Mouse (Mus musculus) CH12.LX (cell line): ENCODE measurements around the gene Syde1.

Experiments used
- CHD1 ChIP-seq: IDR thresholded peaks from 2 replicates; pipeline ENCODE4 v1.6.1; 2012; ENCODE audit warnings: low read depth, low read length, improper control_type of control experiment, inconsistent platforms
- CHD2 ChIP-seq: IDR thresholded peaks from 2 replicates; pipeline ENCODE4 v1.6.1; 2011; ENCODE audit warnings: low read length, improper control_type of control experiment
- CTCF ChIP-seq, 2 experiments: IDR thresholded peaks in 1 of 2; conservative IDR thresholded peaks in 1 of 2; 2 replicates each; pipeline ENCODE4 v1.5.1; 2011 to 2012; ENCODE audit warnings: low read depth in 2 of 2, low read length in 2 of 2, improper control_type of control experiment in 1 of 2, inconsistent platforms in 1 of 2, mild to moderate bottlenecking in 1 of 2, moderate library complexity in 1 of 2
- E2F4 ChIP-seq: IDR thresholded peaks from 2 replicates; pipeline ENCODE4 v1.6.1; 2011; ENCODE audit warnings: low read depth, low read length, improper control_type of control experiment; ENCODE audit not compliant: insufficient replicate concordance
- EP300 ChIP-seq: IDR thresholded peaks from 2 replicates; pipeline ENCODE4 v1.6.1; 2011; ENCODE audit warnings: low read length, improper control_type of control experiment
- GABPA ChIP-seq: IDR thresholded peaks from 2 replicates; pipeline ENCODE4 v1.6.1; 2012; ENCODE audit warnings: low read depth, low read length, improper control_type of control experiment, inconsistent platforms; ENCODE audit not compliant: insufficient replicate concordance
- MYC ChIP-seq: IDR thresholded peaks from 2 replicates; pipeline ENCODE4 v1.6.1; 2011; ENCODE audit warnings: low read depth, mild to moderate bottlenecking, improper control_type of control experiment, low read length
- POLR2A ChIP-seq: IDR thresholded peaks from 2 replicates; pipeline ENCODE4 v1.6.1; 2011; ENCODE audit warnings: low read depth, mild to moderate bottlenecking, improper control_type of control experiment, low read length
- POLR2AphosphoS2 ChIP-seq: IDR thresholded peaks from 2 replicates; pipeline ENCODE4 v1.6.1; 2011; ENCODE audit warnings: low read depth, low read length, improper control_type of control experiment
- USF1 ChIP-seq: IDR thresholded peaks from 2 replicates; pipeline ENCODE4 v1.6.1; 2014; ENCODE audit warnings: low read depth, mild to moderate bottlenecking, inconsistent platforms, low read length, improper control_type of control experiment

DNA sequence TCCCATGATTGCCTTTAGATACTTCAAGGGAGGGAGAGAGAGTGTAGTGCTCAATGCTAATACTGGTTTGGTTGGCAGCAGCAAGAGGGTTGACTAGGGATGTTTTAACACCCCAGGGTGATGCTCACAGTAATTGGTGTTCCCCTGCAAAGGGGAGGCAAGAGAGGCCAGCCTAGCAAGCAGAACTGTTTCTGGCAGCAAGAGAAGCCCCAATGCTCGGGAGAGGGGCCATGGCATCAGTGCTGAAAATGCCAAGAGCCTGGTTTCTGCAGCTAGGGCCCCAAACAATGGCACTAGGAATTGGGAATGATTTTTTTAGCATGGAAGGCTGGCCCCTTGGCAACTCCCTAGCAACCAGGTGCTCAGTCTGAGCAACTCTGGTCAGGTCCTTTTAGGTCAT is 6.8 kb downstream of the Syde1 start:
- no peak for TF ChIP-seq POLR2AphosphoS2
- TF ChIP-seq CTCF (conservative IDR thresholded peaks at IDR 0.05 in 1 of 2, IDR thresholded peaks at IDR 0.05 in 1 of 2; ENCODE audit: low read depth in 2 of 2, low read length in 2 of 2), result no peak
- no peak for TF ChIP-seq GABPA
- TF ChIP-seq USF1, result no peak
- TF ChIP-seq E2F4, result no peak
- no peak for TF ChIP-seq MYC
- TF ChIP-seq CHD2, result no peak
- no peak for TF ChIP-seq CHD1
- no peak for TF ChIP-seq POLR2A
- TF ChIP-seq EP300, result no peak
